Mouse (Mus musculus) cerebellum, postnatal 10 days (tissue): ENCODE measurements around the gene Cep68.
A peak's percentile ranks its signal among the peaks of the same experiment; 100 is the strongest.

Experiments
- DNase-seq, 2 experiments: peaks; one replicate each; pipeline ENCODE4 v3.0.0; 2021; ENCODE audit warnings: mixed read lengths in 2 of 2

Cep68 gene

DNA sequence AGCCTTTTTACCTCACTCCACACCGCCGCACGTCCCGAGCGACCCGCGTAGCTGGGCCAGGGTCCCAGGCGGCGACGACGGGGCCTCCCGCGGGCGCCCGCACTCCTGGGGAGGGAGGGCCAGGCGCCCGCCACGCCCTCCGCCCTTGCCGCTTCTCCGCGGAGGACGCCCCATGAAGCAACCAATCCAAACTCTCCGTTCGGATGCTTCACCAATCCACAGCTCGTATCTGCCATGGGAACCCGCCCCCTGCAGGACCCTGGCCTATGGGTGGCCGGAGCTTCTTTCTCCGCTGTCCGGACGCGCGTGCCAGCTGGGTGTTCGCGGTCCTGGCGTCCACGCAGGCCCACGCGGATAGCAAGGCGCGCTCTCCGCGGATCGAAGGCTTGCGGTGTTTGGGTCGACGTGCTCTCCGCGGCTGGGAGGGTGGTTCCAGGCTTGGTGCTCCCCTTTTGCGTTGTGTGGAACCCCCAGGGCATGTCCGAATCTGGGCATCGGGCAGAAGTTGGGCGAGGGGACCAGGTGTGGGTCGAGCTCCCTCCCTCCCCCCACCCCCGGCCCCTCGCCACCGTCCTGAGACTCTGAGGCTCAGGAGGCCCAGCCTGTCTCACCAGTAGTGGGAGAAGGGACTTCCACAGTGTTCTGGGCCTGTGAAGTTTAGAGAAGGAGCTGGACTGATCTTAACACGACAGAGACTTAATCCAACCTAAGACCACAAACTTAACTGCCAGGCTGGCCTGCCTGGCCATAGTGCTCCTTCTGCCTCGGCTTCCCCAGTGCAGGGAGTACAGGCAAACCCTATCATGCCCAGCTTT, at the start of gene Cep68:
Gene Cep68, minus strand, starts transcription at position 134 of the 815 bp plus-strand sequence.
- DNase-seq, result peak; percentile 97 to 98

DNA sequence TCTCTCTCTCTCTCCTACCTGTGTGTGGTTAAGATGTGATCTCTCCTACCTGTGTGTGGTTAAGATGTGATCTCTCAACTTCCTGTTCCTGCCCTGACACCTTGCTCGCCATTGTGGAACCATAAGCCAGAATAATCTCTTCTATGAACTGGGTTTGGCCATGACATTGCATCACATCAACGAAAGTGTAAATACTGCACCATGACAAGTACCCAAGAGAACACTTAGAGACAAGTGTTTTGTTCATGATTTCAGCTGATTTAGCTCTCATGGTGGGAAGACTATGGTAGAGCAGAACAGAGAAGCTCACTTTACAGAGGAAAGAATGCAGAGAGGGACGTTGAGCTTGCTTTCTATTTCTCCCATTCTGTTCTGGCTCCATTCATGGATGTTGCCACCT, 35.2 kb upstream of the Cep68 start:
- DNase-seq, result no peak

GRCm38 (mm10) chr11:20282601-20283219, 33.5 kb upstream of the Cep68 start:
- no peak for DNase-seq

- DNase-seq, result no peak
Observed at GRCm38 (mm10) chr11:20280982-20281381, 31.8 kb upstream of the Cep68 start.

DNA sequence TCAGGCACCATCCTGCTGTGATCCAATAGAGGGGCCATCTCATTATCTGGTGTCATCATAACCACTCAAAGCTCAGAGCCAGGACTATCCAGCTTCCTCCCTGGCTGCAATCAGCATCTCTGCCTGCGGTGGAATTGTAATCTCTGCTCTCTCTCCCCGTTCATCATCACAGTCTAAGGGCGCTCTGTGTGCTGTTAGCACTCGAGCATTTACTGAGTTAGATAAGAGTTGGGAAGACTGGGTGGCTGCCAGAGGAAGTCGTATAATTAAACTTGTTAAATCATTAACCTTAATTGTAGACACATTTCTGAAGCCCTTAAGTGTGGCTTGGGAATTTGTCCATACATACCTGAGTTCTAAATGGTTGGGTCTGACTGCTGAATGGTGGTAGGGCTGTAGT, 29.5 kb upstream of the Cep68 start:
- DNase-seq, result no peak

DNA sequence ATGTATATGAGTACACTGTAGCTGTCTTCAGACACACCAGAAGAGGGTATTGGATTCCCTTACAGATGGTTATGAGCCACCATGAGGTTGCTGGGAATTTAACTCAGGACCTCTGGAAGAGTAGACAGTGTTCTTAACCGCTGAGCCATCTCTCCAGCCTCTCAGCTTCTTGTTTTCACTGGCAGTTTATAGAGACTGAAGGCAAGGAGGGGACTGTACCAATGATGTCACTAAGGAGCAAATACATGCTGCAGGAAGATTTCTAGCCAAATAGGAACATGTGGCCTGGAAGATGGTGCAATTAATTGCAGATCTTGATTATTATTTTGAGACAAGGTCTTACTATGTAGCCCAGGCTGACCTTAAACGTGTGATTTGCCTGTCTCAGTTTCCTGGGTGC, 27.9 kb upstream of the Cep68 start:
- no peak for DNase-seq

DNA sequence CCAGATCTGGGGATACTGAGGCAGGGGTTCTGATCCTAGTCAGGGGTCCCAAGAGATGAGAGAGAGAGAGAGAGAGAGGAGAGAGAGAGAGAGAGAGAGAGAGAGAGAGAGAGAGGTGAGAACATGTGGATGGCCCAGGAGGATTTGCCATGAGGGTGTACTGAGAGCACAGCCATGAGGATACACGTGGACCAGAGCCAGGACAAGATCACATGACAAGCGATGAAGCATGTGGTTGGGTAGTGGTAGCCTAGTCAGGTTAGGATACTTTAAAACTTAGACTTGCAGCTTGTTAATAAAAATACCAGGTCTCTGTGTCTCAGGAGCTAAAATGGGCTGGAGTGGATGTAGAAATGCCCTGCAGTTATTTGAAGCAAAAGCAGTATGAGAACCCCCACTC, 26.7 kb upstream of the Cep68 start:
- no peak for DNase-seq

DNA sequence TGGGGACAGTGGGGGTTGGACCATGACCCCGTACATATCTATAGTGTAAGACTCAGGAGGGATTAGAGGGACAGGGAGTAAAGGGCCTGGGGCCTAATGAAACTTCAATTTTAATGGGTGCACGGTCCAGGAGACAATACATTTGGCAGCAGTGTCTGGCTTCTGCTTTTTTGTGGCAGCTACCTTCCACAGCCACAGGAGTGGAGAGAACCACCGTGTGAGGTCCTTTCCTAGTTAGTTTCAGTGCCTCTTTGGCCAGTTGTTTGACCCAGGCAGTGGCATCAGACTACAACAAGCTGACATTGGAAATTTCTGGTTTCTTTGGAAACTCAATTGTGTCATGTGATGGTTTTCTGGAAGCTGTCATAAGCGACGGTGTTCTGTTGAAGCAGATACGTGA, 20.7 kb upstream of the Cep68 start:
- DNase-seq, result no peak

DNA sequence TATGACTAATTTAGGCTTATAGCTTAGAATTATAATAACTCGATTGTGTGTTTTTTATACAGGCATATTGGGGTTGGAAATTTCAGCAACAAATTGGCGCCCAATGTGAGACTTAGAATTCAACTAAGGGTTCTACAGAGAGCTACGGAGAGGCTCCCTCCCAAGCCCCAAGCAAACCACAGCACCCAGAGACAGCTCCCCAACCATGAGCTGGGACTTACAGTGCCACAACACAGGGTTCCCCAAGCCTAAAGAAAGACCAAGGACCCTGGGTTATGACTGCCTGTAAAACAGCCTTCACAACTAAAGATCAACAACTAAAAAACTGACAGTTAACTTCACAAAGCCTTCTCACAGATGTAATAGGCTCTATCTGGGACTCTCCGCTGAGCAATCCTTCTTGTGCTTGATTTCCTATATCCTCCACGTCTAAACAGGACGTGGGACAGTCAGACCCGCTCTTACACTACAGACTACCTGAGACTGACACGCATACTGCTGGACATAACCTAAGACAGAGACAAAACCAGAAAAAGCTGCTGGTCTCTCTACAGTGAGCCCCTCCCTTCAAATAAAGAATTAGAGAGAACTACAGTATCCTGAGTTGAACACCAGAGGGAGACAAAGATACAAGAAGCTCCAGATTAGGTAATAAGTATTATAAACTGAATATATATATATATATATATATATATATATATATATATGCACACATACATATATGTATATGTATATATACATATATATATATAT, 13.6 kb upstream of the Cep68 start:
- DNase-seq, result peak in 1 of 2 experiments; percentile 54

DNA sequence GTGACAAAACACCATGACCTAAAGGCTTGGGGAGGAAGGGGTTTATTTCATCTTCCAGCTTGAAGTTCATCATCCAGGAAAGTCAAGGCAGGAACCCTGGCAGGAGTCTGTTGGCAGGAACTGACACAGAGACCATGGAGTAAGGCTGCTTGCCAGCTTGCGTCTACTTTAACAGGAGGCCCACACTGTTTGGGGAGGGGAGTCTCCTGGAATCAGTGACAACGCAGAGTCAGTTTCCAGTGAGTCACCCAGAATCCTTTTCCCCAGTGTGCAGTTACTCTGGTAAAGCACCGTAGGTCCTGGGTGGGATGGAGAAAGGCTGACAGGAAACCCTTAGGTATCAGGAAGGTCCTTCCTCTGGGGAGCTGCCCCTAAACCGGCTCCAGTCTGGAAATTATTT, 5.6 kb upstream of the Cep68 start:
- no peak for DNase-seq

GRCm38 (mm10) chr11:20253088-20253487, 3.9 kb upstream of the Cep68 start:
- no peak for DNase-seq

- DNase-seq, result no peak
Observed at GRCm38 (mm10) chr11:20250476-20251178, 1.4 kb upstream of the Cep68 start.

GRCm38 (mm10) chr11:20248840-20249239, 389 bp downstream of the Cep68 start:
- DNase-seq, result no peak

- DNase-seq, result peak in 1 of 2 experiments; percentile 25
Observed at GRCm38 (mm10) chr11:20248277-20248676, 952 bp downstream of the Cep68 start.

GRCm38 (mm10) chr11:20247146-20247855, 1.9 kb downstream of the Cep68 start:
- no peak for DNase-seq

GRCm38 (mm10) chr11:20246616-20247015, 2.6 kb downstream of the Cep68 start:
- no peak for DNase-seq

GRCm38 (mm10) chr11:20245316-20245715, 3.9 kb downstream of the Cep68 start:
- DNase-seq, result no peak

- no peak for DNase-seq
Observed at GRCm38 (mm10) chr11:20244336-20245290, 4.6 kb downstream of the Cep68 start.

DNA sequence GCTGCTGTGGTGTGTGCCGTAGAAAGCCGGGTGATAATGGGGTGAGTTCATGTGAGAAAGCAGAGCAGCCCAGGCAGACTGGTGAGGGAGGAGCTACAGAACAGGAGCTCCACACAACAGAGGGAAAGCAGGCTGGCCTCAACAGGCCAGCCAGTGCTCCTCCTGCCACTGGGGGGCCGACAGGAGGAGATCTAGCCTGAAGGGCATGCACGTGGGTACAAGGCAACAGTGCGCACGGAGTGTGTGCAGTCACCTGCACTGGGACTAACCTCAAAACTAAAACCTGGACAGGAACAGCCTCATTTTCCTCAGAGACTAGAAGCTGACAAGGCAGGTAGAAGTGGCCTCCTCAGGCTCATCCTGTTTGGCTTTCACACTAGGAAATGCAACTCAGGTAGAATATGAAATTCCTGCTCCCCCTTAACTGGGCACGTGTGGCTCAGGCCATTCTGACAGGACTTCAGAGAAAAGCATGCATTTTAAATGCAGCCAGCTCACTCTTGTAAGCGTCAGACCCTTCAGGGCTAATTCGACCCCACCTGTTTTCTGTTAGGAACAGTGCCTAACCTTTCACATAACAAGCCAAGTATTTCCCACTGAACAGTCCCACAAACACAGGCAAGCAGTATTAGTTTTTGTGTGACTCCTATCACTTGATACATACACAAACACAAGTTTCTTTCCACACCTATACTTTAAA, 5.9 kb downstream of the Cep68 start:
- peak in 1 of 2 experiments; percentile 32 for DNase-seq

GRCm38 (mm10) chr11:20242366-20243056, 6.7 kb downstream of the Cep68 start:
- DNase-seq, result no peak
